Mouse (Mus musculus): Measurements from ENCODE around the gene Megf8.
A peak's percentile ranks its signal among the peaks of the same experiment; 100 is the strongest.
"Not testable (repeated sequence)": the region's sequence is repeated elsewhere in the genome, so short reads cannot be mapped to it uniquely, and the experiment has no call there.

Gene Megf8

GRCm38 (mm10) chr7:25297454-25298325, 19.3 kb upstream of the Megf8 start, which contains the start of gene Pafah1b3:
TSS of gene Pafah1b3 (minus strand) at chr7:25297986.
- peak; percentile 91 for DNase-seq

GRCm38 (mm10) chr7:25301063-25301462, 15.9 kb upstream of the Megf8 start, which contains the start of gene Prr19:
TSS of gene Prr19 (plus strand) at chr7:25301411.
- no peak for DNase-seq

DNA sequence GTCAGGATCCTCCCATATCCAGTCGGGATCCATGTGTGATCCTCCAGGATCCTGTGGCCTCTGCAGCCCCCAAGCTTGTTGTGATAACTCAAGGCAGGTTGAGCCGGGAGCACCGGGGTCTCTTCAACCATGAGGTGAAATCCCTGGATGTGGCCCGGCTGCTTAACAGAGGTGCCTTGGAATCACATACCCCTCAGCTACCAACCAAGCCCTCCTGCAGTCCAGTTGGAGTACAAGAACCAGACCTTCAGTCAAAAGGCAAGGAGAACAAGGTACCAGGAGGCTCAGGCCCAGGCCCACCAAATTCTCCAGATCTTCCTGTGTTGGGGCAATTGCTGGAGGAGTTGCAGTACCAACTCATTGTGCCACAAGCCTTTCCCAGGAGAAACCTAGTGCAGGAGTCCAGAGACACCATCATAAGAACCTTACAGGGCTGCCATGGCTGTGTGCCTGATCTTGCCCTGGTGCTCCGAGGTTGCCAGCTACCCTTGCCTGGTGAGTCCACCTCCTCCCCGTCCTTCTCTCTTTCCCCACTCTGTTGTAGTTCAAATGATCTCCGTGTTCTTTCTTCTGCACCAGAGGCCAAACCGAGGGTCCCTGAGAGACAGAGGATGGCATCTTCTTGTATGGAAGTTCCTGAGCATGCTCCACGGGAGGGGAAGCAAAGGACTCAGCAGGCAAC, 13.8 kb upstream of the Megf8 start:
- no peak for DNase-seq

- no peak for DNase-seq
These were observed 13.3 kb upstream of the Megf8 start for GRCm38 (mm10) chr7:25303685-25304006.

- DNase-seq = no peak
These were observed 11.5 kb upstream of the Megf8 start for GRCm38 (mm10) chr7:25305481-25305880.

DNA sequence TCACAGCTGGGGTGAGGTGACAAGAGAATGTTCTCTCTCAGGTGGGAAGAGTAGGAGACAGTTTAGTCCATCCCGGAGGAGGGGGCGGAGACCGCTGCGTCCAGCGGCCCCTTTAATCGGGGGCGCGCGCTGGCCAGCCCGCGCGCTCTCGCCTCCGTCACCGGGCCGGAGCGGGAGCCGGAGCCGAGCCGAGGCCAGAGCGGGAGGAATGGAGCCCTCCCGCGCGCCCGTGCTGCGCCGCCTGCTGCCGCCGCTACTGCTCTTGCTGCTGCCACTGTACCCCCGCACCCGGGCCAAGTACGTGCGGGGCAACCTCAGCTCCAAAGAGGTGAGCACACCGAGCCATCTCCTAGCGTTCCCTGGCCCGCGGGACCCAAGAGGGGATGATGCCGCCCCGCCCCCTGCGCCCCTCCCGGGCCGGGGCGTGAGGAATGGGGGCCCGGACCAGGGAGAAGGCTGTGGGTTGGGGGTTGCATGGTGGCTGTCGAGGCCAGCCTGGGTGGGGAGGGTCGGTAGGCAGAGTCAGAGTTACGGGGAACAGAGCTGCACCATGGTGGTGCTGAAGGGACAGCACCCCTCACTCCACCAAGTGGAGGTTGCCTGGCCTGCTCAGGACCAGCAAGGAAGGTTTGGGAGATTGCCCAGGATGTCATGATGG, 10.9 kb upstream of the Megf8 start, which contains the start of gene Tmem145:
Gene Tmem145 (plus strand): TSS at position 151 of the 658 bp plus-strand sequence.
- DNase-seq = no peak

DNA sequence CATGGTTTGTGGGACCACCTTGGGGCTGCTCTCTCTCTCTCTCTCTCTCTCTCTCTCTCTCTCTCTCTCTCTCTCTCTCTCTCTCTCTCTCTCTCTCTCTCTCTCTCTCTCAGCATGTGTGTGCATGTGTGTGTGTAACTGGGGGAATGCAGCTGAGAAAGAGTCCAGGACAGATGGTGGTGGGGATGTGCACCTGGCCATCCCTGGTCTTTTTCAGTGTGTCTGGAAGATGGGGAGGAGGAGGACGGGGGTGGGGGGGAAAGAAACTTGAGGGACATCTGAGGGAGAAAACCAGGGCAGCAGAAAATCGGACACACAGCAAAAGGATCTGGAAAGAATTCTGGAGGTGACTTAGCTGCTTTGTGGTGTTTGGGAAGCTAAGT, 10.4 kb upstream of the Megf8 start:
- no peak for DNase-seq

GRCm38 (mm10) chr7:25308702-25309318, 8.2 kb upstream of the Megf8 start:
- no peak for DNase-seq

DNA sequence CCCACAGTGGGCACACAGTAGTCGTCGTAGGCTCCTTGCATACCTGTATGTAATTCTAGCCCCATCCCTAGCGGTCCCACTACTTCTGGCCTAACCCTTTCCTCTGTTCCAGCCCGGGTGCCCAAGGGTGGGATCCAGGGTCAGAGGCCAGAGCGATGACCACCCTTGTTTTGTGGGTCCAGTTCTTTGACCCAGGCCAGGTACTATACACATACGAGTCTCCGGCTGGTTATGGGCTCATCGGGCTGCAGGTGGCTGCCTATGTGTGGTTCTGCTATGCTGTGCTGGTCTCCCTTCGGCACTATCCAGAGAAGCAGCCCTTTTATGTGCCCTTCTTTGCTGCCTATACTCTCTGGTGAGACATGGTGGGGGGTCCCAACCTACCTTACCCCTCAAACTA, 7.5 kb upstream of the Megf8 start:
- no peak for DNase-seq

GRCm38 (mm10) chr7:25311193-25311592, 5.8 kb upstream of the Megf8 start:
- no peak for DNase-seq

GRCm38 (mm10) chr7:25313325-25313724, 3.6 kb upstream of the Megf8 start:
- DNase-seq = no peak

DNA sequence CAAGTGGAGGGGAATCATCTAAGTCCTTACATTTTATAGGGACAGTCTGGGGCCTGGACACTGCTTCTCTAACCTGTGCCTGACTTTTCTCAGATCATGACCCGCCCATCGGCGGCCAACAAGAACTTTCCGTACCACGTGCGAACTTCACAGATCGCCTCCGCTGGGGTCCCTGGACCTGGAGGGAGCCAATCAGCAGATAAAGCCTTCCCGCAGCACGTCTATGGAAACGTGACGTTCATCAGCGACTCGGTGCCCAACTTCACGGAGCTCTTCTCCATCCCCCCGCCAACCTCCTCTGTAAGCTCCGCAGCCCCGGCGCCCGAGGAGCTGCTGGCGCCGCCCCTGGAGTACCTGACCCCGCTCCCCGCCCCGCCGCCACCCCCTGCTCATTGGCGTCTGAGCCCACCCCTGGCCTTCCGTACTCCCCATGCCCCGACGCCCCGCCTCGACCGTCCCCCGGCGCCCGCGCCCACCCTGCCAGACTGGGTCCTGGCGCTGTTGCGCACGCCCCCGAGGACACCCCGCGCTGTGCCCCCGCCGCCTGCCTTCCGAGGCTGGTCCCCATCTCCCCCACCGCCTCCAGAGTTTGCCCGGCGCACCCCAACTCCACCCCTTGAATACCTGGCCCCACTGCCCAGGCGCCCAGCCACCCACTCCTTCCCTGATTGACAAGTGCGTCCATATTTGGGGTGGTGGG, 2.2 kb upstream of the Megf8 start:
- no peak for DNase-seq

- DNase-seq = no peak
These were observed 1.5 kb upstream of the Megf8 start for GRCm38 (mm10) chr7:25315306-25316041.

DNA sequence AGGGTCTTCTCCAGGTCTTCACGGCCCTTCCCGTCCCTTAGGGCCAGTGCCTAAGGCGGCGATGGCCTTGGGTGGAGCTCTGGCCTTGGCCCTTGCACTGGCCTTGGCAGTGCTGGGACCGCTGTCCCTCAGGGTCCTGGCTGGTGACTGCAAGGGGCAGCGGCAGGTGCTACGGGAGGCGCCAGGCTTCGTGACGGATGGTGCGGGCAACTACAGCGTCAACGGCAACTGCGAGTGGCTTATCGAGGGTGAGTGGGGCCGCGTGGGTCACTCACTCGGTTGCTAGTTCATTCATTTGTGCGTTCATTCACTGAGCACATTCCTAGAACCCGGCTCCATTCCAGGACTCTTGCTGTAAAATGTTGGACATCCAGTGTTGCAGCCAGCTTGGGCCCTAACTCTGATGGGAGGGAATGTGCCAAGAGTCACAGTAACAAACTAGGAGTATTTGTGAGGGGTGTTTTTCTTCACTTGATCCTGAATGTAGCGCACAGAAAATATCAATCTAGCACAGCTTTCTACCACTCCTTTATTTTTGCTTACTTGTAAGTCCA, 559 bp downstream of the Megf8 start:
- DNase-seq = no peak

DNA sequence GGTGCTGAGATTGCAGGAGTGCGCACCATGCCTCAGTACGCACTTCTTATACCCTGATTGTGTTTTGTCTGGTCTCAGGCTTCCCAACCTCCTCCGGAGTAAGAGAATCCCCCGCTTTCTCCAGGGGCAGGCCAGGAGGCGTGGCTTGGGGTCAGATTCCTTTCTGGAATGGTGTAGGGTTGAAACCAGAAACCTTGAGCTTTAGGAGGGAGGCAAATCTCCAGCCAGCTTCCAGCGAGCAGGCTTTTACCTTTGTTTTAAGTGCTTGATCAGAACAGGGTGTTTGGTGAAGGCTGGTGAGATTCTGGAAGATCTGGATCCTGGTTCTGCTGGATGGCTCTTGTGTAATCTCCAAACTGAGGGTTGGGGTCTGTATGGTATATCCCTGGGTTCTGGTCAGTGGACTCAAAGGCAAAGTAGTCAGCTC, 5.1 kb downstream of the Megf8 start:
- no peak for DNase-seq

GRCm38 (mm10) chr7:25323219-25323618, 6.3 kb downstream of the Megf8 start:
- no peak for DNase-seq

DNA sequence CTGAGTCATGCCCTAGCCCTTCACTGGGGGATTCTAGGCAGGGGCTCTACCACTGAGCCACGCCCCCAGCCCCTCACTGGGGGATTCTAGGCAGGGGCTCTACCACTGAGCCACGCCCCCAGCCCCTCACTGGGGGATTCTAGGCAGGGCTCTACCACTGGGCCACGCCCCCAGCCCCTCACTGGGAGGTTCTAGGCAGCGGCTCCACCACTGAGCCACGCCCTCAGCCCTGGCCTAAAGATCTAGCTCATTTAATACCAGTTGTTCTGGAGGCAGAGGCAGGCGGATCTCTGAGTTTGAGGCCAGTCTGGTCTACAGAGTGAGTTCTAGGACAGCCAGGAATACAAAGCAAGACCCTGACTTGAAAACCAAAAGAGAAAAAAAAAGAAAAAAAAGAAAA, 8.5 kb downstream of the Megf8 start:
- not testable (repeated sequence) for DNase-seq

DNA sequence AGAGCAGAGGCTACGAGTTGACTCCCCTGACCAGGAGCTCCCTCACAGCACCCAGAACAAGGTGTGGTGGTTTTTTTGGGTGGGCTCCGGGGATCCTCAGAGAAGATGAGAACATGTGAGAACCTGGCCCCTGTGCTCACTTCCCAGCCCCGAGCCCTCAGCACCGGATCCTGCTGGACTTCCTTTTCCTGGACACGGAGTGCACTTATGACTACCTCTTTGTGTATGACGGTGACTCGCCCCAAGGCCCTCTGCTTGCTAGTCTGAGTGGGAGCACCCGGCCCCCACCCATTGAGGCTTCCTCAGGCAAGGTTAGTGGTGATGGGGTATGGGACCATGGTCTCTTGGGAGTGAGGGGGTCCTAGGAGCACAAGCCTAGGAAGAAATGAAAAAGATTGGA, 9.3 kb downstream of the Megf8 start:
- DNase-seq = no peak

DNA sequence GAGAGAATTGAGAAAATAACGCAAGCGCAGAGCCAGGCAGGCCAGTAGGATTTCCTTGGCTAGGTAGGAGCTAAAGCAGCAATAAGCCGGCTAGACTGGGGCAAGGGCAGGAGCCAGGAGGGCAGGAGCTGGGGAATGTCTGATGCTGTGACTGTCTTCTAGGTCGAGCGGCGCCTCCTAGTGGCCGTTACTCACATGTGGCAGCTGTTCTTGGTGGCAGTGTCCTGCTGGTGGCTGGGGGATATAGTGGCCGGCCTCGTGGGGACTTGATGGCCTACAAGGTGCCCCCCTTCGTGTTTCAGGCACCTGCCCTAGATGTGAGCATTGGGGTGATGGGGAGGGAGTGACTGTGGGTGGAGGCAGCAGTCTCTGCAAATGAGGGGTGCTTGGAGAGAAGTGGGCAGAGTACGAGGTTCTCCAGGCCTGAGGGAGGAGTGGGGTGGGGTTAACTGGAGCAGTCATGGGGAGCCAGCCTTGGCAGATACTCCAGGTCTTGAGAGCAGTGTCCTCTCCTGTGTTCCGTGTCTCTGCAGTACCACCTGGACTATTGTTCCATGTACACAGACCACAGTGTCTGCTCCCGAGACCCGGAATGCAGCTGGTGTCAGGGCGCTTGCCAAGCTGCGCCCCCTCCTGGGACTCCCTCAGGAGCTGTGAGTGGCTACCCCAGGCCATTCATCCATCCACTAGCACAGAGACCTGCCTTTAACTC, 16.8 kb downstream of the Megf8 start:
- peak; percentile 67 for DNase-seq

DNA sequence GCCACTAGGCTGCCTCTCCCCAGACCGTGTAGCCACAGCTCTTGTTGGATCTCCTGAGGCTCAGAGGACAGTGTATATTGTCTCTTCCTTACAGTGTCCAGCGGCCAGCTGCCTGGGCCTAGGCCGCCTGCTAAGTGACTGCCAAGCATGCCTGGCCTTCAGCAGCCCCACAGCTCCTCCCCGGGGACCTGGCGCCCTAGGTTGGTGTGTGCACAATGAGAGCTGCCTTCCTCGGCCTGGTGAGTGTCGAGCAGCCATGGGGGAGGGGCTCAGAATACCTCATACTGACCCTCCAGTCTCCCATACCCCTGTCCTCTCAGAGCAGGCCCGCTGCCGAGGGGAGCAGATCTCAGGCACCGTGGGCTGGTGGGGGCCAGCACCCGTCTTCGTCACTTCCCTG, 17.5 kb downstream of the Megf8 start:
- no peak for DNase-seq

DNA sequence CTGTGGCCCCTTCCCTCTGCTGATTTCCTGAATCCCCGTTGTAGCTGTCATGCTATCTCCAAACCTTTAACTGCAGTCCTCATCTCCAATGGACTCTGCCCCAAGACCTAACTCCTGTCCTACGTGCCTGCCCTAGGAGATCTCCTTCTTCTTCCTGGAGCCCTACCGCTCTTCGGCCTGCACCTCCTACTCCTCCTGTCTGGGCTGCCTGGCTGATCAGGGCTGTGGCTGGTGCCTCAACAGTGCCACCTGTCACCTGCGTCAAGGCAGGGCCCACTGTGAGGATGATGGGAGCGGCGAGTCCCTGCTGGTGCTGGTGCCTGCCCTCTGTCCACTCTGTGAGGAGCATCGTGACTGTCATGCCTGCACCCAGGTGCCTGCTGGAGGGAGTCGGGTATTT, 22.4 kb downstream of the Megf8 start:
- DNase-seq = no peak

Data from kidney, adult 11 months (tissue).